Mouse (Mus musculus): ENCODE measurements around the gene Cacnb2. TPM values are rescaled to one million over a fixed set of nuclear protein-coding genes. Genes with fewer than 3 reads are reported as not detected.

Cacnb2 gene
- polyA plus RNA-seq, 1 experiment from 2014 or later, result 2.7 TPM

- H3K27me3 ChIP-seq (ENCODE audit: control insufficient read depth, insufficient read depth, low read length), result no peaks in the 10 kb centered on the region
- ATAC-seq (ENCODE audit: insufficient number of reproducible peaks, low FRiP score, low TSS enrichment, low read depth), result no peak
- no peaks in the 10 kb centered on the region for H3K9me3 ChIP-seq (ENCODE audit: control insufficient read depth, low read length)
- H3K4me2 ChIP-seq (ENCODE audit: low read depth, severe bottlenecking), result no peak overlapping the region
- WGBS, result 96% methylated on average over 1 of the region's 1 CpGs
- no peak overlapping the region for H3K27ac ChIP-seq (replicated peaks; ENCODE audit: low read depth, low read length)
- H3K9ac ChIP-seq (ENCODE audit: low read length), result no peak overlapping the region
- no peaks in the 10 kb centered on the region for H3K4me1 ChIP-seq (ENCODE audit: control insufficient read depth, insufficient read depth, low read length)
- no peaks in the 10 kb centered on the region for H3K36me3 ChIP-seq (ENCODE audit: control insufficient read depth, insufficient read depth, low read length)
- DNase-seq (ENCODE audit: low spot score), result no peak
- H3K4me3 ChIP-seq (ENCODE audit: low read depth, low read length), result no peak overlapping the region
Observed at GRCm38 (mm10) chr2:14769448-14769847, 166.6 kb downstream of the Cacnb2 start.

DNA sequence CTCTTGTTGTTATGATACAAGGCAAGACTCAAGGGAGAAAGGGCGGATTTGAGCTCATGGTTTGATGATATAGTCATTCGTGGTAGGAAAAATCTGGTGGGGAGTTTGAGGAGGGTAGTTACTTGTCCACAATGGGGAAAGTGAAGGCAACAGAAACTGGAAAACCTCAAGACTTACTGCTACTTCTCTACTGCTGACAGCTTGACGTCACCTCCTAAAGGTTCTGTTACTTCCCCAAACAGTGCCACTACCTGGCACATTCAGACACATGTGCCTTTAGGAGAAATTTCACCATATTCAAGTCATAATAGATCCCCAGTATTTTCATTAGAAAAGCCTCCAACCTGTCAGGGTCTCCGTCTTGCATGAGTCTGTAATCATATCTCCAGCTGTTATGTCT is 167.7 kb downstream of the Cacnb2 start:
- whole genome bisulfite sequencing, result 86% methylated on average over 4 of the region's 4 CpGs
- DNase-seq (ENCODE audit: low spot score), result no peak
- Histone ChIP-seq H3K27me3 (ENCODE audit: control insufficient read depth, insufficient read depth, low read length) (no peaks in the 10 kb centered on the region), H3K9ac (ENCODE audit: low read length) (no peak overlapping the region), H3K9me3 (ENCODE audit: control insufficient read depth, low read length) (no peaks in the 10 kb centered on the region), H3K36me3 (ENCODE audit: control insufficient read depth, insufficient read depth, low read length) (no peaks in the 10 kb centered on the region), H3K4me2 (ENCODE audit: low read depth, severe bottlenecking) (no peak overlapping the region), H3K4me3 (ENCODE audit: low read depth, low read length) (no peak overlapping the region), H3K4me1 (ENCODE audit: control insufficient read depth, insufficient read depth, low read length) (no peaks in the 10 kb centered on the region), H3K27ac (replicated peaks; ENCODE audit: low read depth, low read length) (no peak overlapping the region)
- no peak for ATAC-seq (ENCODE audit: insufficient number of reproducible peaks, low FRiP score, low TSS enrichment, low read depth)

DNA sequence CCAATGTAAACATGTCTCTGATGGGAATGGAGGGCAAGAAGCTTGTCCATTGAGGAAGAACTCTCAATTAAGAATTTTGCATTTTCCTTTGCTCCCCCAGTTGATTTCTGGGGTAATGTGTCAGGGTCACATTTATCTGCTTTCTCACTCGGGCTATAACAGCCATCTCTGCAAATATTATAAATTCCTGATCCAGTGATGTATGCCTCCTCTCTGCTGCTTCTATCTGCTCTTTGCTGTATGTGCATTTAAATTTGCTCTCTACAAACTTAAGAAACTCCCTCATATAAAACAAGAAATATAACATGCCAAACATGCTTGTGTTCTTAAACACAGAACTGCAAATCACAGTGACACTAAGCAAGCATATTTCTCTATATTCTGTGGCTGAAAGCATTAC is 171.5 kb downstream of the Cacnb2 start:
- H3K9ac ChIP-seq (ENCODE audit: low read length), result no peak overlapping the region
- ATAC-seq (ENCODE audit: insufficient number of reproducible peaks, low FRiP score, low TSS enrichment, low read depth) (no peak), DNase-seq (ENCODE audit: low spot score) (no peak)
- no peaks in the 10 kb centered on the region for H3K36me3 ChIP-seq (ENCODE audit: control insufficient read depth, insufficient read depth, low read length)
- no peaks in the 10 kb centered on the region for H3K4me1 ChIP-seq (ENCODE audit: control insufficient read depth, insufficient read depth, low read length)
- H3K9me3 ChIP-seq (ENCODE audit: control insufficient read depth, low read length), result no peaks in the 10 kb centered on the region
- WGBS, result 63% methylated on average over 1 of the region's 1 CpGs
- H3K4me2 ChIP-seq (ENCODE audit: low read depth, severe bottlenecking), result no peak overlapping the region
- H3K27me3 ChIP-seq (ENCODE audit: control insufficient read depth, insufficient read depth, low read length), result no peaks in the 10 kb centered on the region
- H3K27ac ChIP-seq (replicated peaks; ENCODE audit: low read depth, low read length), result no peak overlapping the region
- no peak overlapping the region for H3K4me3 ChIP-seq (ENCODE audit: low read depth, low read length)

- no peak overlapping the region for H3K27ac ChIP-seq (replicated peaks; ENCODE audit: low read depth, low read length)
- no peak for DNase-seq (ENCODE audit: low spot score)
- no peak for ATAC-seq (ENCODE audit: insufficient number of reproducible peaks, low FRiP score, low TSS enrichment, low read depth)
- H3K4me1 ChIP-seq (ENCODE audit: control insufficient read depth, insufficient read depth, low read length), result no peaks in the 10 kb centered on the region
- WGBS, result 76% methylated on average over 3 of the region's 3 CpGs
- H3K27me3 ChIP-seq (ENCODE audit: control insufficient read depth, insufficient read depth, low read length), result no peaks in the 10 kb centered on the region
- no peak overlapping the region for H3K4me3 ChIP-seq (ENCODE audit: low read depth, low read length)
- no peaks in the 10 kb centered on the region for H3K9me3 ChIP-seq (ENCODE audit: control insufficient read depth, low read length)
- no peak overlapping the region for H3K4me2 ChIP-seq (ENCODE audit: low read depth, severe bottlenecking)
- no peaks in the 10 kb centered on the region for H3K36me3 ChIP-seq (ENCODE audit: control insufficient read depth, insufficient read depth, low read length)
- no peak overlapping the region for H3K9ac ChIP-seq (ENCODE audit: low read length)
Observed at GRCm38 (mm10) chr2:14774857-14775495, 172.1 kb downstream of the Cacnb2 start.

GRCm38 (mm10) chr2:14787983-14788382 is 185.1 kb downstream of the Cacnb2 start:
- H3K27ac ChIP-seq (replicated peaks; ENCODE audit: low read depth, low read length), result no peak overlapping the region
- H3K36me3 ChIP-seq (ENCODE audit: control insufficient read depth, insufficient read depth, low read length), result no peaks in the 10 kb centered on the region
- ATAC-seq (ENCODE audit: insufficient number of reproducible peaks, low FRiP score, low TSS enrichment, low read depth), result no peak
- no peaks in the 10 kb centered on the region for H3K4me1 ChIP-seq (ENCODE audit: control insufficient read depth, insufficient read depth, low read length)
- H3K27me3 ChIP-seq (ENCODE audit: control insufficient read depth, insufficient read depth, low read length), result no peaks in the 10 kb centered on the region
- no peak overlapping the region for H3K4me2 ChIP-seq (ENCODE audit: low read depth, severe bottlenecking)
- DNase-seq (ENCODE audit: low spot score), result no peak
- H3K9me3 ChIP-seq (ENCODE audit: control insufficient read depth, low read length), result no peaks in the 10 kb centered on the region
- no peak overlapping the region for H3K9ac ChIP-seq (ENCODE audit: low read length)
- 89% methylated on average over 2 of the region's 2 CpGs for WGBS
- no peak overlapping the region for H3K4me3 ChIP-seq (ENCODE audit: low read depth, low read length)

DNA sequence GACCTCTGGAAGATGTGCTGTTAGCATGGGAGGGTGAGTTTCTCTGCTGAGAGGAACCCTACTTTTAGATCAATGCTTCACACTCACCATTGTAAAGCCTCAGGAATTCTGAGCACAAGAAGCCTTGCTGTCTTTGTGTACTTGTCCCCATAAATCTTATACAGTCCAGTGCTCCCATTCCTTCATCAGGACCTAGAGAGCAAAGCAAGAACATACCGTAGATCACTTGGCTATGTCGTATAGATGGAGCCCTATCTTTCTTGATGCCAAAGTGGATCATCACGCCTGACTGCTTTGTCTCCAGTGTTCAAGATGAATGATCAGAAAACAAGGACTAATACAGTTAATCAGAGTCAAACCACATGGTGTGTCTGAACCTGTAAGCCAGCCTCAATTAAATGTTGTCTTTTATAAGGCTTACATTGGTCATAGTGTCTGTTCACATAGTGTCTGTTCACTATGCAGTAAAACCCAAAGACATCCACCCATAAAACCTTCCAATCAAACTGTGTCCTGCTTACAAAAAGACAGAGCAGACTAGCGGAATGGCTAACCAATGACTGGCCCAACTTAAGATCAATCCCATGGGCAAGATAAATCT is 198.7 kb downstream of the Cacnb2 start:
- H3K27me3 ChIP-seq (ENCODE audit: control insufficient read depth, insufficient read depth, low read length), result no peaks in the 10 kb centered on the region
- DNase-seq (ENCODE audit: low spot score), result no peak
- H3K4me2 ChIP-seq (ENCODE audit: low read depth, severe bottlenecking), result no peak overlapping the region
- H3K27ac ChIP-seq (replicated peaks; ENCODE audit: low read depth, low read length), result no peak overlapping the region
- no peak overlapping the region for H3K4me3 ChIP-seq (ENCODE audit: low read depth, low read length)
- H3K36me3 ChIP-seq (ENCODE audit: control insufficient read depth, insufficient read depth, low read length), result no peaks in the 10 kb centered on the region
- H3K9ac ChIP-seq (ENCODE audit: low read length), result no peak overlapping the region
- no peaks in the 10 kb centered on the region for H3K9me3 ChIP-seq (ENCODE audit: control insufficient read depth, low read length)
- 90% methylated on average over 4 of the region's 4 CpGs for WGBS
- ATAC-seq (ENCODE audit: insufficient number of reproducible peaks, low FRiP score, low TSS enrichment, low read depth), result no peak
- peaks cover 6% of the 10 kb centered on the region; the same call in 1 of the 2 replicates for H3K4me1 ChIP-seq (ENCODE audit: control insufficient read depth, insufficient read depth, low read length)

- ATAC-seq (ENCODE audit: insufficient number of reproducible peaks, low FRiP score, low TSS enrichment, low read depth), result no peak
- Histone ChIP-seq H3K9ac (ENCODE audit: low read length) (no peak overlapping the region), H3K36me3 (ENCODE audit: control insufficient read depth, insufficient read depth, low read length) (no peaks in the 10 kb centered on the region), H3K9me3 (ENCODE audit: control insufficient read depth, low read length) (no peaks in the 10 kb centered on the region), H3K4me1 (ENCODE audit: control insufficient read depth, insufficient read depth, low read length) (peaks cover 6% of the 10 kb centered on the region; the same call in 1 of the 2 replicates), H3K27me3 (ENCODE audit: control insufficient read depth, insufficient read depth, low read length) (no peaks in the 10 kb centered on the region), H3K27ac (replicated peaks; ENCODE audit: low read depth, low read length) (no peak overlapping the region), H3K4me3 (ENCODE audit: low read depth, low read length) (no peak overlapping the region), H3K4me2 (ENCODE audit: low read depth, severe bottlenecking) (no peak overlapping the region)
- no peak for DNase-seq (ENCODE audit: low spot score)
- WGBS, result 55% methylated on average over 6 of the region's 6 CpGs
Observed at GRCm38 (mm10) chr2:14807650-14808347, 204.9 kb downstream of the Cacnb2 start.

DNA sequence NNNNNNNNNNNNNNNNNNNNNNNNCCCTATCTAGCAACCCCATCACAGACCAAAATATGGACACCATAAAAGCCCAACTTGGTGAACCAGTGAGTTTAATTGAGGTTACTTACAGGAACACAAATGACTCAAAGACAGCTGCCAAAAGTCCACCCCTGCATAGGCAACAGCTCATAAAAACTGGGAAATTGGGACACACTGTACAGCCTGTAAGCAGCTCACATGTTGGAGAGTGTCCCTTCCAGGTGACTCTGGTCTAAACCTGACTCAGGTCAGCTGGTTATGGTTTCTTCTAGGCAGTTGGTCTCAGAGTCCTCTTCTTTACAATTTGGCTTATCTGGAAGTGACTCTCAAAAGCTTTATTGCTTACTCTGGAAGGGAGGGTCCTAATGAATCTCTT is 212.1 kb downstream of the Cacnb2 start:
- no peaks in the 10 kb centered on the region for H3K9me3 ChIP-seq (ENCODE audit: control insufficient read depth, low read length)
- no peaks in the 10 kb centered on the region for H3K36me3 ChIP-seq (ENCODE audit: control insufficient read depth, insufficient read depth, low read length)
- no peak overlapping the region for H3K4me3 ChIP-seq (ENCODE audit: low read depth, low read length)
- ATAC-seq (ENCODE audit: insufficient number of reproducible peaks, low FRiP score, low TSS enrichment, low read depth) (no peak), DNase-seq (ENCODE audit: low spot score) (no peak)
- no peaks in the 10 kb centered on the region for H3K4me1 ChIP-seq (ENCODE audit: control insufficient read depth, insufficient read depth, low read length)
- H3K27ac ChIP-seq (replicated peaks; ENCODE audit: low read depth, low read length), result no peak overlapping the region
- H3K4me2 ChIP-seq (ENCODE audit: low read depth, severe bottlenecking), result no peak overlapping the region
- no peaks in the 10 kb centered on the region for H3K27me3 ChIP-seq (ENCODE audit: control insufficient read depth, insufficient read depth, low read length)
- H3K9ac ChIP-seq (ENCODE audit: low read length), result no peak overlapping the region
